1 mouse cellular context compared by ENCODE assay signal in genomic region chr7:141036624-141037023, GRCm38 (mm10). TPM values are rescaled to one million over a fixed set of nuclear protein-coding genes. Genes with fewer than 3 reads are reported as not detected.
"Had no signal": no experiment of that assay in that cellular context is flagged by ENCODE, and none has a peak within 500 bp of the region (broad histone marks: within the 10 kb centered on the region; RNA-seq: fewer than 3 reads in every experiment).

No protein-coding gene starts in this region.

RNA-seq across cellular contexts. Expression of gene Gm17387, which starts 7.7 kb away (rescaled TPM):
- total RNA-seq: neutrophil, adult 5-6 weeks had no signal

RNA-seq across cellular contexts. Expression of gene B4galnt4, which starts 24.3 kb away (rescaled TPM):
- total RNA-seq: neutrophil, adult 5-6 weeks had no signal
